Mouse (Mus musculus): ENCODE measurements around the gene Osgin1.

- TF ChIP-seq GATA1 (IDR thresholded peaks at IDR 0.05; ENCODE audit: borderline replicate concordance, low read length) (no peak), FLI1 (IDR thresholded peaks at IDR 0.05; ENCODE audit: low read length) (no peak)
These were observed 49.4 kb upstream of the Osgin1 start for GRCm38 (mm10) chr8:119384478-119384877.

All from megakaryocyte, embryonic 14.5 days (primary cell).